In genomic region chr4:140744654-140745053, GRCm38 (mm10) we compare ENCODE assay signal across 8 mouse cellular contexts. TPM values are rescaled to one million over a fixed set of nuclear protein-coding genes. Genes with fewer than 3 reads are reported as not detected.
A peak's percentile ranks its signal among the peaks of the same experiment; 100 is the strongest.
DNase-seq lines count a peak whose midpoint lies in the region; ATAC-seq and TF ChIP-seq lines count a peak whose summit lies in the region.
"Had no signal": no experiment of that assay in that cellular context is flagged by ENCODE, and none has a peak within 500 bp of the region (broad histone marks: within the 10 kb centered on the region; RNA-seq: fewer than 3 reads in every experiment).

No protein-coding gene starts in this region.

- H3K27ac ChIP-seq in limb, embryonic 11.5 days (replicated peaks; ENCODE audit: low read depth, low read length) = no peak overlapping the region
- no peak overlapping the region for H3K27ac ChIP-seq in limb, embryonic 10.5 days
- no peak overlapping the region for H3K27ac ChIP-seq in lung, embryonic 14.5 days (ENCODE audit: low read depth)

- TF ChIP-seq CTCF in lung, embryonic 14.5 days (IDR thresholded peaks at IDR 0.05; ENCODE audit: low read depth) = peak; percentile 65

- H3K9ac ChIP-seq in limb, embryonic 11.5 days (ENCODE audit: low read length) = no peak overlapping the region
- no peak overlapping the region for H3K9ac ChIP-seq in lung, embryonic 14.5 days

- H3K4me3 ChIP-seq in limb, embryonic 11.5 days (ENCODE audit: low read depth, low read length) = no peak overlapping the region
- H3K4me3 ChIP-seq in limb, embryonic 10.5 days = no peak overlapping the region
- no peak overlapping the region for H3K4me3 ChIP-seq in lung, embryonic 14.5 days (ENCODE audit: low read depth, low read length)

- no peaks in the 10 kb centered on the region for H3K9me3 ChIP-seq in limb, embryonic 11.5 days (ENCODE audit: control insufficient read depth, low read length)
- no peaks in the 10 kb centered on the region for H3K9me3 ChIP-seq in limb, embryonic 10.5 days (replicated peaks)
- H3K9me3 ChIP-seq in lung, embryonic 14.5 days (ENCODE audit: low read depth, low read length) = no peaks in the 10 kb centered on the region

- H3K4me2 ChIP-seq in limb, embryonic 11.5 days (ENCODE audit: low read depth, severe bottlenecking) = no peak overlapping the region
- no peak overlapping the region for H3K4me2 ChIP-seq in lung, embryonic 14.5 days

- DNase-seq in limb, embryonic 11.5 days (ENCODE audit: low spot score) = peak; percentile 58
- DNase-seq in limb, embryonic 10.5 days (ENCODE audit: low spot score) = no peak
- DNase-seq in NIH3T3 (ENCODE audit: low read depth) = peak; percentile 53
- DNase-seq in cerebellum, adult 11-12 months = peak; percentile 20
- peak; percentile 70 for DNase-seq in heart, postnatal 4 days
- peak; percentile 56 for DNase-seq in lung, embryonic 14.5 days
- peak; percentile 62 to 81 for DNase-seq in spleen, postnatal 4 days (ENCODE audit: low spot score in 2 of 2)

- 23% methylated on average over 3 of the region's 3 CpGs for whole genome bisulfite sequencing in limb, embryonic 11.5 days
- whole genome bisulfite sequencing in limb, embryonic 10.5 days = 17% methylated on average over 3 of the region's 3 CpGs
- WGBS in lung, embryonic 14.5 days = 16% methylated on average over 3 of the region's 3 CpGs

- 0 out of 2 replicates have a peak, but pooled peaks cover 4% of the 10 kb centered on the region for H3K27me3 ChIP-seq in limb, embryonic 11.5 days (ENCODE audit: control insufficient read depth, insufficient read depth, low read length)
- H3K27me3 ChIP-seq in limb, embryonic 10.5 days (ENCODE audit: low read depth, poor library complexity, severe bottlenecking) = peaks cover 18% of the 10 kb centered on the region
- H3K27me3 ChIP-seq in lung, embryonic 14.5 days (ENCODE audit: insufficient read depth, low read length) = no peaks in the 10 kb centered on the region

- H3K36me3 ChIP-seq in limb, embryonic 11.5 days (ENCODE audit: control insufficient read depth, insufficient read depth, low read length) = no peaks in the 10 kb centered on the region
- no peaks in the 10 kb centered on the region for H3K36me3 ChIP-seq in limb, embryonic 10.5 days
- H3K36me3 ChIP-seq in lung, embryonic 14.5 days (ENCODE audit: insufficient read depth) = no peaks in the 10 kb centered on the region

- 0 out of 2 replicates have a peak, but pooled peaks cover 5% of the 10 kb centered on the region for H3K4me1 ChIP-seq in limb, embryonic 11.5 days (ENCODE audit: control insufficient read depth, insufficient read depth, low read length)
- H3K4me1 ChIP-seq in limb, embryonic 10.5 days = peaks cover 19% of the 10 kb centered on the region
- H3K4me1 ChIP-seq in lung, embryonic 14.5 days (ENCODE audit: insufficient read depth) = no peaks in the 10 kb centered on the region

- no peak for ATAC-seq in limb, embryonic 11.5 days (ENCODE audit: insufficient number of reproducible peaks, low FRiP score, low TSS enrichment, low read depth)
- no peak for ATAC-seq in lung, embryonic 14.5 days (ENCODE audit: insufficient read depth)

RNA-seq across cellular contexts. Expression of gene Padi6, which starts 2.2 kb away (rescaled TPM):
- 0.11 TPM in 1 of 2 replicates, not detected in the other for polyA plus RNA-seq in limb, embryonic 11.5 days (2014; fragmentation: Nextera tagmentation; extraction: Ambion mirVana)
- polyA plus RNA-seq in limb, embryonic 10.5 days (2016; fragmentation: Nextera tagmentation; extraction: Ambion mirVana) = not detected in 2 replicates
- total RNA-seq in heart, postnatal 4 days (2021) = not detected
- not detected in 2 replicates for polyA plus RNA-seq in lung, embryonic 14.5 days (2014; fragmentation: Nextera tagmentation; extraction: Ambion mirVana)
- total RNA-seq: heart, adult 18-20 months had no signal

RNA-seq across cellular contexts. Expression of gene Padi4, which starts 29.4 kb away (rescaled TPM):
- polyA plus RNA-seq in limb, embryonic 11.5 days (2014; fragmentation: Nextera tagmentation; extraction: Ambion mirVana) = 0.12 TPM in 1 of 2 replicates, not detected in the other
- polyA plus RNA-seq in limb, embryonic 10.5 days (2016; fragmentation: Nextera tagmentation; extraction: Ambion mirVana) = 0.08 TPM in 1 of 2 replicates, not detected in the other
- total RNA-seq in heart, postnatal 4 days (2021) = under 1 TPM; 0.63 to 0.74 TPM
- 1.8 and 2.1 TPM in 2 replicates for polyA plus RNA-seq in lung, embryonic 14.5 days (2014; fragmentation: Nextera tagmentation; extraction: Ambion mirVana)

RNA-seq across cellular contexts. Expression of gene Rcc2, which starts 44.3 kb away (rescaled TPM):
- polyA plus RNA-seq in limb, embryonic 11.5 days (2014; fragmentation: Nextera tagmentation; extraction: Ambion mirVana) = 87.2 and 101 TPM in 2 replicates
- polyA plus RNA-seq in limb, embryonic 10.5 days (2016; fragmentation: Nextera tagmentation; extraction: Ambion mirVana) = 70.6 and 95.2 TPM in 2 replicates
- 10 to 100 TPM; 38.2 to 38.5 TPM for total RNA-seq in heart, postnatal 4 days (2021)
- polyA plus RNA-seq in lung, embryonic 14.5 days (2014; fragmentation: Nextera tagmentation; extraction: Ambion mirVana) = 54.9 and 62.8 TPM in 2 replicates
